Mouse (Mus musculus) right cerebral cortex, postnatal 14 days (tissue): ENCODE data around the gene Gle1.
A peak's percentile ranks its signal among the peaks of the same experiment; 100 is the strongest.

ENCODE experiments used
- DNase-seq: peaks from one replicate; pipeline ENCODE4 v3.0.0; 2022

Gene Gle1

DNA sequence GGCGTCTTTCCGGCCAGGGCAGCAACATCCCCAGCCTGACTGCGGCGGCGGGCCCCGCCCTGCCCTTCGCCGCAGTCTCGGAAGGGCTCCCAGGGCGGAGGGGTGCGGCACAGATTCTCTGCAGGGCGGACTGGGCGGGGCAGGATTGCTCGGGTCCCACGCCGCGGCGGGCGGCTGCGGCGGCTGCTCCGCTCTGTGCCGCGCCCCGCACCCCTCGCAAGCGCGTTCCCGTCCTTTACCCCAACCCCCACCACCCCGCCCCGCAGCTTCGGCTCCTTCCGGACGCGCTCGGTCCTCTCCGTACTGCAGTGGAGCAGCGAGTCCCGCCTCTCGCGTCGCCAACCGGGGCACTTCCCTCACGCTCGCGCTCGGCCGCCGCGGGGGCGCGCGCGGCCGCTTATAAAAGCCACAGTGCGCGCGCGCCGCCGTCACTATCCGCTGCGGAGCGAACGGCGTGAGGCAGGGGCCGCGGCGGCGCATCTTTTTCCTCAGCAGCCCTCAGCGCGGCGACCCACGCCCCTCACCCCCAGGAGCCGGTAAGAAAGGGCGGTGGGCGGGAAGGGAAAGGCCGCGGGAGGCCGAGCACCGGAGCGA, 30.1 kb downstream of the Gle1 start, which contains the start of gene Sptan1:
Sptan1 (plus strand) TSS at position 311 of the 594 bp plus-strand sequence.
- DNase-seq, result peak; percentile 99

DNA sequence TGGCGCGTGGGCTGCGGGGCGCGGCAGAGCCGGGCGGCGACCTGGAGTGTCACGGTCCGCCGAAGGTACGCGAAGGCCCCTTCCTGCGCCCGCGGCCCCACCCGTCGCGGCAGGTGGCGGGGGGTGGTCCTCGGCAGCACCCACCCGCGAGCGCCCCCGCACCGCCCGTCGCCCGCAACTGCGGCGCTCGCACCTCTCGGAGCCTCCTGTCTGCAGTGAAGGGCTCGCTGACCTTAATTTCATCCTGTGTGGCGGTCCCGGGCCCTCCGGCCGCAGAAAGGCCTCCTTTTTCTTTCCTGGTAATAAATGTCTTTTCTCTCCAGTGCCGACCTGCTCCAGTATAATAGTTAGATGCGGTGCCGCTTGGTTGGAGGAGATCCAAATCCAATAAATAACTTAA, 30.7 kb downstream of the Gle1 start:
- peak; percentile 50 for DNase-seq

DNA sequence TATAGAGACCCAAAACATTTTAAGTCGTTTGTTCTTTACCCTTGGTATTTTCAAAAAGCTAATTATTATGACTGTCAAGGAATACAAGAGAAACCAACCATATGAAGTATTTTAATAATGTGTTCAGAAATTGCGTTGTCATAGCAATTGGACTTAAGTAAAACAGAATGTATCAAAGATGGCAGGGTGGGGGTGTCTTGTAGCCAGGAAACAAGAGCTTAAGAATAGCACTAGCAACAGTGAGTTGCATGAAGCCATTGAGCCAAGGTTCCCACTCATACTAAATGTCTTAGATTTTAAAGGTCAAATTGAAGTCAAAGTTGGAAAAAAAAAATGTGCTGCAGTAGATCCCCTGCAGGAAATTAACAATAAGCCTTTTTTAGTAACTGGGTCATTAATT, 31.6 kb downstream of the Gle1 start:
- DNase-seq, result no peak

DNA sequence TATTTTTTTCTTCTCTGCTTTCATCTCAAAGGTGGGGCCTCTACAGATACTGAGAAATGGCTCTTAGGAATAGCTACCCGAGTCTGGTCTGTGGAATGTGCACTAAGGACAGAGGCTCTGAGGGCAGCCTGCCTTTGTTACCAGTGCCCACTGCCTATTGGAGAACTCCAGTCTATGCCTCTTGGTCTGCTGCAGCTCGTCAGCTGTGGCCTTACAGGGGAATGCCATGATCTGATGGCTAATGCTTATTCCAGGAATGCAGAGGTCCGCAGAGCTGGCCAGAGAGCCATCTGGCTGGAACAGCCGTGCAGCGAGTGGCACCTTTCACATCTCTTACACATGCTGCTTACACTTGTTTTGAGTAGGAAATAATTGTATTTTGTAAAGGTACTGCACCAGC, 32.5 kb downstream of the Gle1 start:
- DNase-seq, result no peak

DNA sequence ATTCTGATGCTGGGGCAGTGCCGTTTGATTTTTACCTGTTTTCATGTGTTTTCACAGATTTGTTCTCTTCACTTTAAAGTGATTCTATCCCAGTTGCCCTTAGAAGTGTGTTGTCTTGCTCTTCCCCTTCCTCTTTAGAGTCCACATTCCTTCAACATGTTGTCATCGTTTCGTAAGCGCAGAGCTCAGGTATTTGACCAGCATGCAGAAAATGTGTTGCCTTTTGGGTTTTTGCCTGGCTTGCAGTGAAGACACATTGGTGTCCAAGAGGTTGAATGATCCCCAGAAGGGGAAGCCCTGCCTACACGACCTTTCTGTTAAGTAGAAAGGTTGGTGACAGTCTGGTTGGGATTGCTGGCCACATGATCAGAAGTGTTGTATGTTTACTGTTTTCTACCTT, 33.4 kb downstream of the Gle1 start:
- DNase-seq, result no peak

DNA sequence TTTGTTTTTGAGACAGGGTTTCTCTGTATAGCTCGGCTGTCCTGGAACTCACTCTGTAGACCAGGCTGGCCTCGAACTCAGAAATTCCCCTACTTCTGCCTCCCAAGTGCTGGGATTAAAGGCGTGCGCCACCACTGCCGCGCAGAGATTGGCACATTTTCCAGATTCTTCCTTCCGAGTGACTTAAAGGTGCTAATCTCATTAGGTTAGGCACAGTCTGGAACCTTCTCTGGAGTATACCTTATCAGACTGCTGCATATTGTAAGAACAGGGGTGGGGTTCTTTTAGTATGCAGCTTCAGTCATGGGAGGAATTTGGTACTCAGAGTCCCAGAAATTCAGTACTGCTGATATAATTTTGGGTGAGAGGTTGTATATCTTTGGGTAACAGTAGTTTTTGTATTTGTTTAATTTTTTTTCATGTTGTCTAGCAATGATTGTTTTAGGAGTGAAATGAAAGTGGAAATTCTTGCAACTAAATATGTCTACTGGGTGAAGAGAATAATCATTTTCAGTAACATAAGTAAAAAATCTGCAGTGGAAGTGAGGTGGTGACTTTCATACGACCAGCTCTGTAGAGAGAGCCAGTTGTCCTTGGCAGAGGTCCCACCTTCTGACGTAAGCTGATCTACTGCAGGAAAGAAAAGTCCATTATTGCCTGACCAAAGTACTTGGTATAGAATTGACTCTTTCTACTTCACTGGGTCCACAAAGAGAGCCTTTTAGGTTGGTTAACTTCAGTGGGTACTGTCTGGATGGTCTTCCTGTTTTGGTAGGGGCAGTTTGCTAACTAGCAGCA, 36.8 kb downstream of the Gle1 start:
- DNase-seq, result no peak

DNA sequence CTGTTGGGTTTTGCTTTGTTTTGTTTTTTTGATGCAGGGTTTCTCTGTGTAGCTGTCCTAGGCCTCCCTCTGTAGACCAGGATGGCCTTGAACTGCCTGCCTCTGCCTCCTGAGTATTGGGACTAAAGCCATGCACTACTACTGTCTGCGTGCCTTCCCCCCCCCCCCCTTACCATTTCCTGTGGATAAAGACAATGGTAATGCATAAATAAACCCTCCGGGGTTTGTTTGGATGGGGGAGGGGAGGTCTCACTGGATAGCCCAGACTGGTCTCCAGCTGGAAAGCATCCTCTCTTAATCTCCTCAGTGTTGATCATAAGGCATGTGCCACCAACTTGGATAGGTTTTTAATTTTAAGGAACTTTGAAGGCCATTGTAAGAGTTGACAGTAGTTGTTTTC, 38.3 kb downstream of the Gle1 start:
- DNase-seq, result no peak

DNA sequence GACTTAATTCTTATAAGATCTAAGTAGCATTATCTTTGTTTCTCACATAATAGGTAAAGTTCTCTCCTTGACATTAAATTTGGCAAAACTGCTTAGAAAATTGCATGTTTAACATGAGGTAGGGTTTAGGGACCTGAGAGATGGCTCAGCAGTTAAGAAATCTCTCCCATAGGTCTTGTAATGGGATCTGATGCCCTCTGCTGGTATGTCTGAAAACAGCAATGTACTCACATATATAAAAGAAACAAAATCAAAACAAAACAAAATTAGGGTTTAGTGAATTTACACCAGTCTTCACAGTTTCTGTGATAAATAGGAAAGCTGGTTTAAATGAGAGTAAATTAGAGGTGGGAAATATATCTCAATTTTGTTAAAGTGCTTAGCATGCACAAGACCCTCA, 42.1 kb downstream of the Gle1 start:
- peak; percentile 16 for DNase-seq

DNA sequence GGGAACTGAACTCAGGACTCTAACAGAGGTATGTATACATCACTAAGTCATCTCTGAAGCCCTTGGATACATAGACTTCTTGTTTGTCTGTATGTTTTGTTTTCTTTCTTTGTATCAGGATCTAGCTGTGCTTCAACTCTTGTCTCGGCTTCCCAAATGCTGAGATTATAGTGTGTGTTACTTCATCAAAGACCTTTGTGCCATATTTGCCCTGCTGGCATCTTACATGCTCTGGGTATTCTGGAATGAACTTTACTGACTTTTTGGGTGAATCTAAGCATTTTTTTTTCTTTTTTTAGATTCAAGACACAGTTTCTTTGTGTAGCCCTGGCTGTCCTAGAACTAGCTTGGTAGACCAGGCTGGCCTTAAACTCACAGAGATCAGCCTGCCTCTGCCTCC, 45.4 kb downstream of the Gle1 start:
- no peak for DNase-seq

DNA sequence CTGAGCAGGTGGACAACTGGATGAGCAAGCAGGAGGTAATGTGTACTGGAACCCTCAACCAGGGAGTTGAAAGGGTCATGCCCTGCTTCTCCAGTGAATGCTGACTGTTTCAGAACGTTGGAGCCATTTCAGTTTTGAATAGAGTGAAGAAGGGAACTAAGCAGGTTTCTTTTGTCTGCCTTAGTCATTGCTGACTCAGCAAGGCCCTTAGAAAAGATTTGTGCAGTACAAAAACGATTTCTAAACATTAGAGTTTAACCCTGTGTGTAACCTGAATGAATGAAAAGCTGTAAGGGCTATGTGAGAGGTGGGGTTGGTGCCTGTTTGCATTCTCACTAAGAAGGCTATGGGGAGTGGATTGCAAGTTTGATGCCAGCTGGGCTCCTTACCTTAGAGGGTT, 56.7 kb downstream of the Gle1 start:
- no peak for DNase-seq

DNA sequence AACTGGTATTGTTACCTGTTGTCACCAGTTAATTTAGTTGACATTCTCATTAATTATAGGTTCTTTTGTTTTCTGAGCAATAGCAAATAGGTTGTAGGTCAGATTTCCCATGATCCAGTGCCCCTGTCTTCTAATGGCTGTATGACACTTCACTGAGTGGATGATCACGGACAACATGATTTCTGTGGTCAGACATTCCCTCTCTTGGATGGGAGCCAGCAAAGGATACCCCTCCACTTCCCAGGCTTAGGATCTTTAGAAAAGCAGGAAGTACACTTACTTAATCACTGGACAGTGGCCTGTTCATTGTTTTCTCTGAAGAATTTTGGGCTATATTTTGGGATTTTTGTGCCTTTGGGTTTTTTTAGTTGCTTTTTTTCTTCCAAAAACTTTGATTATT, 73.9 kb downstream of the Gle1 start:
- DNase-seq, result no peak
